Mouse (Mus musculus): ENCODE results near the gene Vmn2r82. TPM values are rescaled to one million over a fixed set of nuclear protein-coding genes. Genes with fewer than 3 reads are reported as not detected.

Gene Vmn2r82
- total RNA-seq (2023), result not detected

DNA sequence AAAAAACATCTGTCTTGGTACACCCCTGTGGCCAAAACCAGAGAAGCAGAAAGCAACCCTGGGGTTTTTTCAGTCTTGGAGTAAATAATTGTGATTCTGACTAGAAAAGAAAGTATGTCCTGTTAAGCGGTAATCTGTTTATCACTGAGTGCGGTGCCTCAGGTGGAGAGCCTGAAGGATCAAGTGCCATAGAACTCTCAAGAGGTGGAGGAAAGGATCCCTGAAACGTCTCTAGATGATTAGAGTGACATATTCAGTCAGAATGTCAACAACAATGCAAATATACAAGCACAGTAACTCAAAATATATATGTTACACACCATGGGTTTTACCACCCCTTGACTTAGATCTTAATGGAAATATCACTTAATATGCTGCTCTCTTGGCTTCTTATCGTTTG is at the start of gene Vmn2r82:
Gene Vmn2r82 (plus strand): TSS at position 301 of the 400 bp plus-strand sequence.

Other genes with a start within 250 kb of the Vmn2r82 start
- not detected for gene Vmn2r80, start 207.8 kb upstream of the Vmn2r82 start, total RNA-seq (2023)
- gene Vmn2r81, start 108.8 kb upstream of the Vmn2r82 start, total RNA-seq (2023), result not detected
- gene Vmn2r83, start 112.2 kb downstream of the Vmn2r82 start, total RNA-seq (2023), result not detected
- gene Plpp2, start 177.3 kb downstream of the Vmn2r82 start, total RNA-seq (2023), result 1.7 TPM
- gene Mier2, start 198.7 kb downstream of the Vmn2r82 start, total RNA-seq (2023), result 47.6 TPM
- gene Theg, start 230.8 kb downstream of the Vmn2r82 start, total RNA-seq (2023), result not detected

Data from CD8-positive naive resting alpha-beta T cell, adult 57 days (primary cell).